Comparison of ENCODE assay signal across 9 mouse cellular contexts in the genomic region with DNA sequence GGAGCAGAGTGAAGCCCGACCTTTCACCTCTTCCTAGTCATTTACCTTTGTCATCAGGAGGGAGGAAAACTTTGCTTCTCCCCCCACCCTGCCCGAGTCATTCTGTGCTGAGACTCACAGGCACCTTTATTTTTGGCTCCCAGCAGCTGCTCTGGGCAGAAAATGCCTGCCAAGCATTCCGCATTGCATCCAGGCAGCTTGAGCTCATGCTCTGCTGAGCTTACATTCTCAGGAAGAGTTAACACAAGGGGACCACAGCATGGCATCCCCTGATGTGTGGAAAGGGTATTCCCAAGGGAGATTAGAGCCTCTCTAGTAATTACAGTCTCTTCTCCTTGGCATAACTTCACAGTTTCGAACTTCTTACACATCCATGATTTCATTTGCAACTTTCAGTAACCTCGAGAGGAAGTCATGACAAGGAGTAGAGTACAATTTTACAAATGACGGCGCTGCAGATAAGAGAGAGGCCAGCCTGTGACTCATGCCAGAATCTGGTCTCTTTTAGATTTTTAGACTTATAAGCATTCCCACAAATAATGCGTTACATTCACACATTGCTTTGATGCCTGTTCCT.
DNase-seq lines count a peak whose midpoint lies in the region; ATAC-seq and TF ChIP-seq lines count a peak whose summit lies in the region.
"Had no signal": no experiment of that assay in that cellular context is flagged by ENCODE, and none has a peak within 500 bp of the region (broad histone marks: within the 10 kb centered on the region; RNA-seq: fewer than 3 reads in every experiment).

No protein-coding gene starts in this region.

- H3K27ac ChIP-seq in embryonic facial prominence, embryonic 14.5 days (replicated peaks; ENCODE audit: low read depth, low read length), result no peak overlapping the region
- H3K27ac ChIP-seq in embryonic facial prominence, embryonic 10.5 days (replicated peaks), result no peak overlapping the region
- H3K27ac ChIP-seq in CH12.LX (ENCODE audit: insufficient read depth, low read depth), result no peak overlapping the region
- H3K27ac ChIP-seq: stomach, embryonic 15.5 days had no signal

- no peak for TF ChIP-seq RAD21 in CH12.LX (IDR thresholded peaks at IDR 0.05; ENCODE audit: low read depth, low read length)

- no peaks in the 10 kb centered on the region for H3K36me3 ChIP-seq in embryonic facial prominence, embryonic 14.5 days (ENCODE audit: control insufficient read depth, insufficient read depth, low read length)
- no peaks in the 10 kb centered on the region for H3K36me3 ChIP-seq in embryonic facial prominence, embryonic 10.5 days (replicated peaks)
- H3K36me3 ChIP-seq in CH12.LX (replicated peaks in 1 of 2; ENCODE audit: control insufficient read depth in 1 of 2, insufficient read depth in 1 of 2, low read length in 1 of 2), result no peaks in the 10 kb centered on the region
- H3K36me3 ChIP-seq: stomach, embryonic 15.5 days had no signal

- in situ Hi-C loops in CH12.LX (cut with MboI; ENCODE audit: low pct_ligation_motif_present, low pct_unique_long_range_greater_than_20kb, low sequenced_read_pairs), result no loop called here

- no peak for TF ChIP-seq CTCF in CH12.LX (conservative IDR thresholded peaks at IDR 0.05 in 1 of 2, IDR thresholded peaks at IDR 0.05 in 1 of 2; ENCODE audit: low read depth in 2 of 2, low read length in 2 of 2)

- H3K4me1 ChIP-seq in embryonic facial prominence, embryonic 14.5 days (ENCODE audit: control insufficient read depth, insufficient read depth, low read length), result no peaks in the 10 kb centered on the region
- peaks cover 5% of the 10 kb centered on the region; the same call in 1 of the 2 replicates for H3K4me1 ChIP-seq in embryonic facial prominence, embryonic 10.5 days
- peaks cover 0 to 10% of the 10 kb centered on the region in 2 experiments; a peak in 2 of 4 replicates for H3K4me1 ChIP-seq in CH12.LX (ENCODE audit: control insufficient read depth in 1 of 2, insufficient read depth in 2 of 2)
- H3K4me1 ChIP-seq: stomach, embryonic 15.5 days had no signal

- H3K27me3 ChIP-seq in embryonic facial prominence, embryonic 14.5 days (replicated peaks; ENCODE audit: control insufficient read depth, insufficient read depth, low read length), result no peaks in the 10 kb centered on the region
- H3K27me3 ChIP-seq in embryonic facial prominence, embryonic 10.5 days (replicated peaks; ENCODE audit: low read depth, poor library complexity, severe bottlenecking), result no peaks in the 10 kb centered on the region
- H3K27me3 ChIP-seq in CH12.LX (replicated peaks), result no peaks in the 10 kb centered on the region
- H3K27me3 ChIP-seq: stomach, embryonic 15.5 days had no signal

- DNase-seq in embryonic facial prominence, embryonic 14.5 days (ENCODE audit: low spot score), result peak; percentile 49
- no peak for DNase-seq in embryonic facial prominence, embryonic 10.5 days (ENCODE audit: low spot score)
- DNase-seq in CH12.LX (ENCODE audit: extremely low read depth), result peak; percentile 3
- peak; percentile 21 to 55 for DNase-seq in left cerebral cortex, adult 8-10 months (ENCODE audit: low spot score in 2 of 2)
- DNase-seq in kidney, postnatal 10 days, result no peak
- no peak for DNase-seq in lung, postnatal 14 days
- DNase-seq in thymus, postnatal 14 days, result no peak

- no peaks in the 10 kb centered on the region for H3K79me2 ChIP-seq in CH12.LX (replicated peaks; ENCODE audit: control insufficient read depth, extremely low read depth, insufficient read depth, poor library complexity, severe bottlenecking)

- ATAC-seq in embryonic facial prominence, embryonic 14.5 days (ENCODE audit: low read depth), result no peak
- ATAC-seq in frontal cortex, adult (ENCODE audit: low TSS enrichment), result peak; percentile 98

- no peak for TF ChIP-seq POLR2A in CH12.LX (IDR thresholded peaks at IDR 0.05; ENCODE audit: low read depth, low read length)

- H3K9ac ChIP-seq in embryonic facial prominence, embryonic 14.5 days (ENCODE audit: low read depth, low read length), result no peak overlapping the region
- H3K9ac ChIP-seq in CH12.LX (ENCODE audit: insufficient read depth, low read depth), result no peak overlapping the region
- H3K9ac ChIP-seq: stomach, embryonic 15.5 days had no signal

- WGBS in embryonic facial prominence, embryonic 14.5 days, result 58% methylated on average over 8 of the region's 8 CpGs
- 72% methylated on average over 8 of the region's 8 CpGs for WGBS in embryonic facial prominence, embryonic 10.5 days

- no peak overlapping the region for H3K4me2 ChIP-seq in embryonic facial prominence, embryonic 14.5 days (ENCODE audit: low read depth, low read length)
- no peak overlapping the region for H3K4me2 ChIP-seq in CH12.LX (ENCODE audit: insufficient read depth, low read depth, poor library complexity, severe bottlenecking)
- H3K4me2 ChIP-seq: stomach, embryonic 15.5 days had no signal

- no peaks in the 10 kb centered on the region for H3K9me3 ChIP-seq in embryonic facial prominence, embryonic 14.5 days (ENCODE audit: control insufficient read depth, low read length)
- H3K9me3 ChIP-seq in embryonic facial prominence, embryonic 10.5 days, result no peaks in the 10 kb centered on the region
- no peaks in the 10 kb centered on the region for H3K9me3 ChIP-seq in CH12.LX (replicated peaks; ENCODE audit: low read length)
- H3K9me3 ChIP-seq: stomach, embryonic 15.5 days had no signal

- dilution Hi-C loops in CH12.LX (cut with MboI; ENCODE audit: extremely low pct_ligation_motif_present, extremely low pct_unique_long_range_greater_than_20kb, low sequenced_read_pairs), result no loop called here

- TF ChIP-seq EP300 in CH12.LX (IDR thresholded peaks at IDR 0.05; ENCODE audit: low read length), result no peak

- no peak overlapping the region for H3K4me3 ChIP-seq in embryonic facial prominence, embryonic 14.5 days (ENCODE audit: low read depth, low read length)
- H3K4me3 ChIP-seq in embryonic facial prominence, embryonic 10.5 days, result no peak overlapping the region
- H3K4me3 ChIP-seq in CH12.LX (replicated peaks in 1 of 3; ENCODE audit: low read depth in 2 of 3, low read length in 2 of 3, poor library complexity in 1 of 3), result no peak overlapping the region
- H3K4me3 ChIP-seq: stomach, embryonic 15.5 days had no signal

TF ChIP-seq in CH12.LX, 34 proteins besides CTCF, POLR2A, EP300 and RAD21:
- TF ChIP-seq MAX (IDR thresholded peaks at IDR 0.05; ENCODE audit: low read length), result no peak
- no peak for TF ChIP-seq TBP (conservative IDR thresholded peaks at IDR 0.05; ENCODE audit: low read depth, low read length)
- TF ChIP-seq RCOR1 (conservative IDR thresholded peaks at IDR 0.05; ENCODE audit: low read depth, low read length), result no peak
- TF ChIP-seq SMC3 (IDR thresholded peaks at IDR 0.05; ENCODE audit: low read depth, low read length), result no peak
- TF ChIP-seq POLR2AphosphoS2 (IDR thresholded peaks at IDR 0.05; ENCODE audit: low read depth, low read length), result no peak
- TF ChIP-seq JUN (IDR thresholded peaks at IDR 0.05; ENCODE audit: insufficient read depth, low read depth, low read length), result no peak
- TF ChIP-seq USF1 (IDR thresholded peaks at IDR 0.05; ENCODE audit: low read depth, low read length), result no peak
- no peak for TF ChIP-seq SIN3A (IDR thresholded peaks at IDR 0.05; ENCODE audit: low read length)
- TF ChIP-seq KAT2A (IDR thresholded peaks at IDR 0.05; ENCODE audit: insufficient replicate concordance, low read length), result no peak
- TF ChIP-seq IRF4 (IDR thresholded peaks at IDR 0.05; ENCODE audit: low read depth, low read length), result no peak
- TF ChIP-seq MAZ (IDR thresholded peaks at IDR 0.05; ENCODE audit: low read depth, low read length), result no peak
- no peak for TF ChIP-seq USF2 (conservative IDR thresholded peaks at IDR 0.05; ENCODE audit: low read depth, low read length)
- no peak for TF ChIP-seq CHD1 (IDR thresholded peaks at IDR 0.05; ENCODE audit: low read depth, low read length)
- TF ChIP-seq JUND (conservative IDR thresholded peaks at IDR 0.05; ENCODE audit: low read depth, low read length), result no peak
- TF ChIP-seq MYC (IDR thresholded peaks at IDR 0.05; ENCODE audit: low read depth, low read length), result no peak

Comparison
In these comparisons a context has a peak if more than half of its experiments do, and no peak if none do; other contexts are left out.
1. DNase-seq: peak in embryonic facial prominence, embryonic 14.5 days (single experiment), CH12.LX (single experiment) and left cerebral cortex, adult 8-10 months (2 of 2); none in embryonic facial prominence, embryonic 10.5 days (single experiment), kidney, postnatal 10 days (single experiment), lung, postnatal 14 days (single experiment) and thymus, postnatal 14 days (single experiment).